Mouse (Mus musculus) testis, adult 2 months (tissue): ENCODE measurements around the gene Dffb.
"Not testable (repeated sequence)": the region's sequence is repeated elsewhere in the genome, so short reads cannot be mapped to it uniquely, and the experiment has no call there.

ENCODE experiments used
- CTCF ChIP-seq: fragments of 200-500 bp; IDR thresholded peaks from 2 replicates; pipeline ENCODE4 v1.5.1; 2012; ENCODE audit warnings: low read depth, mild to moderate bottlenecking, inconsistent platforms, low read length, moderate library complexity; ENCODE audit not compliant: control insufficient read depth, insufficient read depth, insufficient replicate concordance
- POLR2A ChIP-seq: fragments of 200-500 bp; IDR thresholded peaks from 2 replicates; pipeline ENCODE4 v1.6.1; 2012; ENCODE audit warnings: low read depth, mild to moderate bottlenecking, inconsistent platforms, low read length, moderate library complexity; ENCODE audit not compliant: control insufficient read depth

GRCm38 (mm10) chr4:153922090-153922489 is 52.8 kb downstream of the Dffb start:
- not testable (repeated sequence) for TF ChIP-seq POLR2A, CTCF
